Mouse (Mus musculus): ENCODE data around the gene Pi4ka.

DNA sequence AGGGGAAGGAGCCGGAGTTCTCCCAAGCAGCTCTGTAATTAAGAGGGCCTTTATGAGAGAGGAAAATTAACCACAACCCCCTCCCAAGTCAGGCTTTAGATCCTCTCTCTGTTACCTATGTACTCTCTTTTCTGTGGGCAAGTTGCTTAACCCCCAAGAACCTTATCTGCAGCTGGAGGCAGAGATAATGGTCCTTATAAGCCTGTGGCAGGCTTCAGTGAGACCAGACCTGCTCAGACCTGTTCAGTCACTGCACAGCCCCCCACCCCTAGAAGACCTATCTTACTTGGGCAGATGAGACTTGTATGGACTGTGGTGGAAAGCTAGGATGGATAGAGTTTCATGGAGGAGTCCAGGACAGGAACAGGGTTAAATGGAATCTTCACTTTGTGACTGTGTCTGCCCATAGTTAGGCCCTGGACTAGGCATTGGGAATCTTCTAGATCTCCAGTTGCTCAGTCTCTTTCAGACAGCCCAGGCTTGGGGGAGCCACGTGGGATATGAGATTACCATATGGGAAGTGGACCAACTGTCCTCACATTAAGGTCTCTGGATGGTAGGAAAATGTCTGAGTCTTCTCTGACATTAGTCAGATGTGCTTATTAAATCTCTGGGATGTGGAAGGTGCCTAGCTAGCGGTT, 153.9 kb downstream of the Pi4ka start:
- TF ChIP-seq GATA1 (IDR thresholded peaks at IDR 0.05; ENCODE audit: borderline replicate concordance, low read length) (no peak), FLI1 (IDR thresholded peaks at IDR 0.05; ENCODE audit: low read length) (no peak)
